Mouse (Mus musculus) heart, embryonic 13.5 days (tissue): Measurements from ENCODE around the gene Galnt11. TPM values are rescaled to one million over a fixed set of nuclear protein-coding genes. Genes with fewer than 3 reads are reported as not detected.
"Not testable (repeated sequence)": the region's sequence is repeated elsewhere in the genome, so short reads cannot be mapped to it uniquely, and the experiment has no call there.

Source experiments
- ATAC-seq: fragments of 200-750 bp; cut with Nextera tagmentation; 2 replicates; pipeline ENCODE4 v1.8.0; 2017; ENCODE audit warnings: moderate TSS enrichment; ENCODE audit not compliant: insufficient number of reproducible peaks, low FRiP score, low TSS enrichment; ENCODE audit errors: extremely low read depth
- H3K27ac ChIP-seq: fragments of 300-500 bp; sonication (generic); replicated peaks from 2 replicates; pipeline ENCODE4 v1.5.1; 2015; ENCODE audit warnings: moderate library complexity, mild to moderate bottlenecking, inconsistent platforms
- H3K27me3 ChIP-seq: fragments of 300-500 bp; sonication (generic); replicated peaks from 2 replicates; pipeline ENCODE4 v1.6.1; 2015; ENCODE audit warnings: mild to moderate bottlenecking, inconsistent platforms
- H3K36me3 ChIP-seq: fragments of 300-500 bp; sonication (generic); 2 replicates; pipeline ENCODE4 v1.6.1; 2015; ENCODE audit warnings: mild to moderate bottlenecking, inconsistent platforms
- H3K4me1 ChIP-seq: fragments of 300-500 bp; sonication (generic); 2 replicates; pipeline ENCODE4 v1.6.1; 2015; ENCODE audit warnings: inconsistent platforms
- H3K4me2 ChIP-seq: fragments of 300-500 bp; sonication (generic); 2 replicates; pipeline ENCODE4 v1.6.1; 2015; ENCODE audit warnings: inconsistent platforms, mild to moderate bottlenecking, moderate library complexity
- H3K4me3 ChIP-seq: fragments of 300-500 bp; sonication (generic); 2 replicates; pipeline ENCODE4 v1.5.1; 2015; ENCODE audit warnings: moderate library complexity, mild to moderate bottlenecking, inconsistent platforms
- H3K9ac ChIP-seq: fragments of 300-500 bp; sonication (generic); 2 replicates; pipeline ENCODE4 v1.6.1; 2015; ENCODE audit warnings: inconsistent platforms, mild to moderate bottlenecking, moderate library complexity
- H3K9me3 ChIP-seq: fragments of 300-500 bp; sonication (generic); 2 replicates; pipeline ENCODE4 v1.6.1; 2016; ENCODE audit warnings: inconsistent platforms
- WGBS: fragments of 180-500 bp; shearing (Covaris S2); methylation state at CpG from one replicate; pipeline ENCODE4 v1.1.7; 2015; ENCODE audit warnings: mixed read lengths; 5-methylcytosine and 5-hydroxymethylcytosine counted together
- polyA plus RNA-seq: library from polyadenylated mRNA; unstranded; fragments of >200 nt; fragmentation: Nextera tagmentation; extraction: Ambion mirVana; gene quantifications from 2 replicates; pipeline ENCODE4 v1.2.1, GENCODE M21; 2015

Galnt11 gene
- polyA plus RNA-seq, 1 experiment from 2014 or later, result 32.1 TPM

DNA sequence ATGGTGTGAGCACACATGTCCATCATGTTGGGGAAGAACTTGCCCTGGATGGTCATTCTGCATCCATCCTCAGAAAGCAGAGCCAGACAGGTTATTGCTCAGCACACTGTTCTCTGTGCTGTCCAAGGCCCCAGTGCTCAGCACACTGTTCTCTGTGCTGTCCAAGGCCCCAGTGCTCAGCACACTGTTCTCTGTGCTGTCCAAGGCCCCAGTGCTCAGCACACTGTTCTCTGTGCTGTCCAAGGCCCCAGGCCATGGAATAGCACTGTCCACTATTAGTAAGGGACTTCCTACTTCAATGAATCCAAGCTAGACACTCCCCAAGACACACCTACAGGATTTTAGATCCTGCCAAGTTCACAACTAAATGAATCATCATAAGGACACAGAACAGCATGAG lies 8.5 kb upstream of the Galnt11 start:
- not testable (repeated sequence) for H3K4me3 ChIP-seq

DNA sequence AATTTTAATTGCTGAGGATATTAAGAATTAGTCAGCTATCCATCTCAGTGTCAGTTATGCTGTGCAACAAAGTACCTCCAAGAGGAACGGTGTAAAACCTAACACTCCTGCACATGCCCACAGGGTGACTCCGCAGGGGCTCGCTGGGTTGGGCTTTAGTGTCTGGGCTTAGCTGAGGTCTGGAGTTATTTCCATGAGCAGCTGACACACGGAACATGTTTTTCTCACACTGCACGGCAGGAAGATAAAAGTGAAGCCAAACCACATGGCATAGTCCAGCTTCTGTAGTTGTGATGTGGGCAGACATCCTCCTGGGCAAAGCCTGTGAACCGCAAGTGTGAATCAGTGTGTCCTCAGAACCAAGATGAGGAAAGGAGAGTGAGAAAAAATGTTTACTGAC lies 6.7 kb upstream of the Galnt11 start:
- H3K27me3 ChIP-seq, result no peaks in the 10 kb centered on the region; the same call in 1 of the 2 replicates
- H3K27ac ChIP-seq, result no peak overlapping the region
- no peak overlapping the region for H3K4me2 ChIP-seq
- no peak overlapping the region for H3K9ac ChIP-seq
- no peaks in the 10 kb centered on the region for H3K4me1 ChIP-seq
- ATAC-seq, result no peak
- no peaks in the 10 kb centered on the region for H3K36me3 ChIP-seq
- H3K4me3 ChIP-seq, result no peak overlapping the region
- no peaks in the 10 kb centered on the region for H3K9me3 ChIP-seq
- WGBS, result 69% methylated on average over 6 of the region's 6 CpGs

More for the DNA sequence above, 8.5 kb upstream of the Galnt11 start:
- H3K27ac ChIP-seq, H3K4me2 ChIP-seq, H3K27me3 ChIP-seq, ATAC-seq, H3K9ac ChIP-seq, H3K4me1 ChIP-seq, H3K9me3 ChIP-seq, H3K36me3 ChIP-seq: not testable (repeated sequence)

GRCm38 (mm10) chr5:25222752-25223702 lies 1.3 kb downstream of the Galnt11 start, which contains the start of gene E130116L18Rik:
E130116L18Rik (minus strand) TSS chr5:25223153.
- H3K9me3 ChIP-seq, result no peaks in the 10 kb centered on the region
- peaks cover 10% of the 10 kb centered on the region for H3K4me1 ChIP-seq
- peak within 1 kb of the TSS; percentile 79 for H3K4me2 ChIP-seq
- H3K27ac ChIP-seq, result peak within 1 kb of the TSS; percentile 89
- peak within 1 kb of the TSS; percentile 93 for H3K9ac ChIP-seq
- peak; percentile 76 for ATAC-seq
- no peaks in the 10 kb centered on the region for H3K36me3 ChIP-seq
- H3K4me3 ChIP-seq, result peak within 1 kb of the TSS; percentile 79
- WGBS, result 3% methylated on average over 72 of the region's 72 CpGs
- H3K27me3 ChIP-seq, result no peaks in the 10 kb centered on the region

DNA sequence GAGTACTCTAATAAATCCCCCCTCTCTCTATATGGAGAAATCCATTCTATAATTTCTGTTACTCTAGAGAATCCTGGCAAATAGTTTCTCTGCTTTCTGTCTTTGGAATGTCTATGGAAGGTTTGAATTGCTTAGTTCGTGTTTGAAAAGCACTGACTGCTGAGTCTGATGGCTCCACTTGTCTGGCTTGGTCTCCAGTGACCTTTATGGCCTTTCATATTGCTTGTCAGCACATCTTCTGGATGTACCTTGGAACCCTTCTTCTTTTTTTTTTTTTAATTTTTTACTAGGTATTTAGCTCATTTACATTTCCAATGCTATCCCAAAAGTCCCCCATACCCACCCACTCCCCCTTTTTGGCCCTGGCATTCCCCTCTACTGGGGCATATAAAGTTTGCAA lies 2.7 kb downstream of the Galnt11 start:
- H3K27me3 ChIP-seq, H3K36me3 ChIP-seq, H3K9me3 ChIP-seq, ATAC-seq, H3K9ac ChIP-seq, H3K4me2 ChIP-seq, H3K4me3 ChIP-seq, H3K27ac ChIP-seq: not testable (repeated sequence)
- WGBS, result 68% methylated on average over 1 of the region's 1 CpGs
- H3K4me1 ChIP-seq, result peaks cover 10% of the 10 kb centered on the region

DNA sequence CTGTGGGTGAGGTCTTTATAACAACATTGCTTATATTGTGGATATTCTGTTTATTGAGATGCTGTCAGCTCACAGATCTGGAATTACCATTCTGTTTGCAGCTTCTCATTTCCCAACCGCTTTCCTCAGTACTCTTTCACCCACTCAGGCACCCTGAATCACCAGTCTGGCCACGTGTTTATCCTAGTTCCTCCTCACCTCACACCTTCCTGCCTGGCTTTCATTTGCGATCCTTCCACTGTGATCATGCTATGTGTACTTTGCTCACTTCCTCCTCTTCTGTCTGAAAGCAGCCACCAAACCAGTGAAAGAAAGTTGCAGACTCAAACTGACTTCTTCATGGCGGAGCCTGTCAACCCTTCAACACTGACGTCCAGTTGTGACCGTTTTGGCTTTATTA lies 21.4 kb downstream of the Galnt11 start:
- Histone ChIP-seq H3K27me3 (no peaks in the 10 kb centered on the region), H3K4me3 (no peak overlapping the region), H3K4me2 (no peak overlapping the region), H3K4me1 (peaks cover 6% of the 10 kb centered on the region; the same call in 1 of the 2 replicates), H3K9me3 (no peaks in the 10 kb centered on the region), H3K27ac (no peak overlapping the region), H3K9ac (no peak overlapping the region), H3K36me3 (peaks cover 23% of the 10 kb centered on the region)
- WGBS, result 85% methylated on average over 6 of the region's 6 CpGs
- no peak for ATAC-seq

DNA sequence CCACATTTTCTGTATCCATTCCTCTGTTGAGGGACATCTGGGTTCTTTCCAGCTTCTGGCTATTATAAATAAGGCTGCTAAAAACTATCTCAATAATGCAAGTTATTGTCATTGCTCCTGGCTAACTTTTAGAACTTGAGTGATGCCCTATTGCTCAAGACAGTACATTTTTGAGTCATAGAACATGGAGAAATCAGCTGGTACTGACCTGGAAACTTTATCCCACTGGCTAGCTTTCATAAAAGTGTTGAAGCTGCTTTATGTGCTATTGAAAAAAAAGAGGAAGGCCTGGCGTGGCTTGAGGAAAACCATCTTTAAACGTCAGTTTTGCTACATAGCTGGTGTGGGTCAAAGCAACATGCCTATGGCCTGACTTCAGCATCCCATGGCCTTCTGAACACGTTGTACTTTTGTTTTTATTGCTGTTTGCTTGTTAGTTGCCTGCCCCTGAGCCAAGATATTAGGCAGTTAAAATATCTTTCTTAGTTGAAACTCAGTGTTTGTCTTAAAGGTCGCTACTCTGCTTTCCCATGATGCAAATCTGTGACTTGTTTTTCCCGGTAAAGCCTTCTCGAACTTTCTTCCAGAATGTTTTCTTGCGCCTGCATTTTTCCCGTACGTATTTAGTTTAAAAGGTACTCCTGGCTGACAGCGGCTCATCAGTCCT lies 24.2 kb downstream of the Galnt11 start:
- H3K4me1 ChIP-seq, result peaks cover 6% of the 10 kb centered on the region; the same call in 1 of the 2 replicates
- no peak for ATAC-seq
- no peaks in the 10 kb centered on the region for H3K27me3 ChIP-seq
- no peak overlapping the region for H3K27ac ChIP-seq
- no peak overlapping the region for H3K4me3 ChIP-seq
- no peaks in the 10 kb centered on the region for H3K9me3 ChIP-seq
- no peak overlapping the region for H3K9ac ChIP-seq
- H3K4me2 ChIP-seq, result no peak overlapping the region
- peaks cover 41% of the 10 kb centered on the region for H3K36me3 ChIP-seq
- 80% methylated on average over 10 of the region's 10 CpGs for WGBS

DNA sequence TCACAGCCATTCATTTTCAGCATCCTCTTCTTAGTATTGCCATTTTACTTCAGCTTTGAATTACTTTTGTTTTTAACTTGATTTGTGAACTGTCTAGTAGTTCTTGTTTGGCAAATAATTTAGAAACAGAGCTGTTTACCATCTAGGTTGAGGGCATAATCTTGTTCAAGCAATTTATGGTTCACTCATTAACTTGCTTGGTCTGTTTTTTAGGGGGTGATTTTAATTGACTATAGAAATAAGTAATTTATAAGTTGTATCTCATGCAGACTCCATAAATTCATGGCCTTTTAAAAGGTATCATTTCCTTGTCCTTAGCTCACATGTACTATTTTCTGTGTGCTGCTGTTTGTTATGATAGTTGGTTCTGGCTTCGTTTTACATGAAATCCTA lies 24.8 kb downstream of the Galnt11 start:
- peaks cover 6% of the 10 kb centered on the region; the same call in 1 of the 2 replicates for H3K4me1 ChIP-seq
- no peak overlapping the region for H3K9ac ChIP-seq
- no peak for ATAC-seq
- no peaks in the 10 kb centered on the region for H3K27me3 ChIP-seq
- 64% methylated on average over 1 of the region's 1 CpGs for WGBS
- no peak overlapping the region for H3K4me2 ChIP-seq
- H3K36me3 ChIP-seq, result peaks cover 46% of the 10 kb centered on the region
- no peaks in the 10 kb centered on the region for H3K9me3 ChIP-seq
- no peak overlapping the region for H3K4me3 ChIP-seq
- no peak overlapping the region for H3K27ac ChIP-seq

DNA sequence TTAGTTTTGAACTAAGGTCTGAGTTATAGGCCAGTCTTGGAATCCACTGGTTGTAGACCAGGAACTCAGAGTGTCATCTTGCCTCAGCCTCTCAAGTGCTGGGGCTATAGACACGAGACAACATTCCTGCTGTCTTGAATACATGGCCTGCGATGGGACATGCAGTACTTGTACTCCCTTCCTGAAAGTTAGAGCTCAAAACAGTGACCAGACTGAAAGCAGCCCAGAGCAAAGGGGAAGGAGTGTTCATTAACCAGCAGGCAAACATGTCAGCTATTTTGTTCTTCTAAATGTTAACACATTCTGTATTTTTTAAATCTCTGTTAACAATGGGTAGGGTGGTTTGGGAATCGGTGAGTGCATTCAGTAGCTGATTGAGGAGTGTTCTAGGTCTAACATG lies 25.3 kb downstream of the Galnt11 start:
- H3K4me3 ChIP-seq, result no peak overlapping the region
- WGBS, result 72% methylated on average over 3 of the region's 3 CpGs
- no peak for ATAC-seq
- H3K36me3 ChIP-seq, result peaks cover 49% of the 10 kb centered on the region
- H3K4me2 ChIP-seq, result no peak overlapping the region
- H3K9ac ChIP-seq, result no peak overlapping the region
- no peaks in the 10 kb centered on the region for H3K27me3 ChIP-seq
- no peaks in the 10 kb centered on the region for H3K9me3 ChIP-seq
- no peak overlapping the region for H3K27ac ChIP-seq
- peaks cover 6% of the 10 kb centered on the region; the same call in 1 of the 2 replicates for H3K4me1 ChIP-seq

DNA sequence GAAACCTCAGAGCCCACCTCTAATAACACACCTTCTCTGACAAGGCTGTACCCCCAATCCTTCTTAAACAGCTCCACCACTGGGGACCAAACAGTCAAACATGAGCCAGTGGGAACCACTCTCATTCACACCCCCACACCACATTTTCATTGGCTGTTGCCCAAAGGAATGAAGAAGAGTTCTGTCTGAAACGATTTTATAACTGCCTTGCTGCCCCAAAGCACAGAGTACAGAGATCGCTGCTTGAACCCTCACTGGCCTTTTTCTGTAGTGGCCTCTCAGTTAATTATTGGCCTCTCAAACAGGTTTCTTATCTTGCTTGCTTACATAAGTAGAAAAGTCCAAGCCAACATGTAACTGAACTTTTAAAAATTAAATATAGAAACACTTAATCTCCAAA lies 30.7 kb downstream of the Galnt11 start:
- Histone ChIP-seq H3K27me3 (no peaks in the 10 kb centered on the region), H3K4me3 (no peak overlapping the region), H3K4me2 (no peak overlapping the region), H3K36me3 (peaks cover 84% of the 10 kb centered on the region), H3K4me1 (peaks cover 11% of the 10 kb centered on the region; the same call in 1 of the 2 replicates), H3K27ac (no peak overlapping the region), H3K9me3 (no peaks in the 10 kb centered on the region), H3K9ac (no peak overlapping the region)
- 76% methylated on average over 2 of the region's 2 CpGs for WGBS
- ATAC-seq, result no peak

DNA sequence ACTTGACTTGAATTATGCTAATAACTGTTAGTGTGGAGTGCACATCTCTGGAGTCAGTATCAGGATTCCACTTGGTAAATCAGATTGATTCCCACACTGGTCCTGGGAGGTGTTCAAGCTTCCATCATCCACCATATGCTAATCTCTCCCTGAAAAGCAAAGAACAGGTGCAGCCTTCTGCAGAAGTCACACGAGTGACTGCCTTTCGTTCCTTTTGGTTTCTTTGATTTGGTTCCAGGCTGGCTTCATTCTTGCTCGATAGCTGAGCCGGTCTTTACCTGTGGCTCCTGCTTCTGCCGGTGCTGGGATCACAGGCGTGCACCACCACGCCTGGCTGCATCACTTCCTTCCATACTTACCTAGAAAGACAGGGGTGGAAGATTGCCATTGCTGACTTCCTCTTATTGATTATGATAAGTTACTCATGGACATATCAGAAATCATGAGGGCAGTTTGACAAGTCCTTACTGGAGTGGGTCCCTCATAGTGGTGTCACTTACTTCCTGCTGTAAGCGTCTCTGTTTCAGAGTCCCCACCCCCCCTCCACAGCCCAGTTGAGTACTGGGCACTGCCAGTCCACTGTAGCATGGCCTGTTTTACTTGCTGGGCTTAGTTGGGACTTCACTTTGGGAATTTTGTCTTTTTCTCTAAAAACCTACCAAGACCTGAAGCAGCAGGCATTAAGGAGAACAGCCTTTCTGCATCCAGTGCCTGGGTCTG lies 31.3 kb downstream of the Galnt11 start:
- no peak overlapping the region for H3K4me2 ChIP-seq
- peaks cover 10% of the 10 kb centered on the region; the same call in 1 of the 2 replicates for H3K4me1 ChIP-seq
- no peaks in the 10 kb centered on the region for H3K9me3 ChIP-seq
- ATAC-seq, result no peak
- H3K27me3 ChIP-seq, result no peaks in the 10 kb centered on the region
- peaks cover 89% of the 10 kb centered on the region for H3K36me3 ChIP-seq
- 87% methylated on average over 8 of the region's 8 CpGs for WGBS
- H3K9ac ChIP-seq, result no peak overlapping the region
- no peak overlapping the region for H3K4me3 ChIP-seq
- H3K27ac ChIP-seq, result no peak overlapping the region

GRCm38 (mm10) chr5:25254491-25254890 lies 32.8 kb downstream of the Galnt11 start:
- H3K9ac ChIP-seq, result no peak overlapping the region
- H3K4me1 ChIP-seq, result peaks cover 10% of the 10 kb centered on the region; the same call in 1 of the 2 replicates
- no peak for ATAC-seq
- no peak overlapping the region for H3K4me2 ChIP-seq
- H3K9me3 ChIP-seq, result no peaks in the 10 kb centered on the region
- no peak overlapping the region for H3K4me3 ChIP-seq
- H3K36me3 ChIP-seq, result peaks cover 93% of the 10 kb centered on the region
- H3K27ac ChIP-seq, result no peak overlapping the region
- 84% methylated on average over 4 of the region's 4 CpGs for WGBS
- no peaks in the 10 kb centered on the region for H3K27me3 ChIP-seq
